Mouse (Mus musculus) thymus, adult 18-20 months (tissue): ENCODE results near the gene Fkbp1b.
"Not testable (repeated sequence)": the region's sequence is repeated elsewhere in the genome, so short reads cannot be mapped to it uniquely, and the experiment has no call there.

Experiments used
- DNase-seq, 2 experiments: peaks; one replicate each; pipeline ENCODE4 v3.0.0; 2022; ENCODE audit warnings: mixed read lengths in 2 of 2

Fkbp1b gene

GRCm38 (mm10) chr12:4841392-4841887, at the start of gene Fkbp1b:
TSS of gene Fkbp1b (minus strand) at chr12:4841591.
- DNase-seq, result peak; percentile 30 to 38

- DNase-seq, result no peak
Observed at GRCm38 (mm10) chr12:4889891-4890290, 48.5 kb upstream of the Fkbp1b start.

GRCm38 (mm10) chr12:4889251-4889650, 47.9 kb upstream of the Fkbp1b start:
- no peak for DNase-seq

GRCm38 (mm10) chr12:4888739-4889138, 47.3 kb upstream of the Fkbp1b start:
- no peak for DNase-seq

- not testable (repeated sequence) for DNase-seq
Observed at GRCm38 (mm10) chr12:4886581-4886980, 45.2 kb upstream of the Fkbp1b start.

GRCm38 (mm10) chr12:4885062-4885461, 43.7 kb upstream of the Fkbp1b start:
- DNase-seq, result no peak

GRCm38 (mm10) chr12:4882086-4882485, 40.7 kb upstream of the Fkbp1b start:
- no peak for DNase-seq

- DNase-seq, result no peak
Observed at GRCm38 (mm10) chr12:4879048-4879447, 37.7 kb upstream of the Fkbp1b start.

GRCm38 (mm10) chr12:4878296-4878783, 36.9 kb upstream of the Fkbp1b start:
- DNase-seq, result no peak

- no peak for DNase-seq
Observed at GRCm38 (mm10) chr12:4875623-4876022, 34.2 kb upstream of the Fkbp1b start.

GRCm38 (mm10) chr12:4874161-4874927, 33.0 kb upstream of the Fkbp1b start, which contains the start of gene Mfsd2b:
TSS of gene Mfsd2b (minus strand) at chr12:4874359.
- peak; percentile 54 to 66 for DNase-seq

- no peak for DNase-seq
Observed at GRCm38 (mm10) chr12:4873531-4873930, 32.1 kb upstream of the Fkbp1b start.

GRCm38 (mm10) chr12:4872983-4873477, 31.6 kb upstream of the Fkbp1b start:
- no peak for DNase-seq

- DNase-seq, result no peak
Observed at GRCm38 (mm10) chr12:4872273-4872672, 30.9 kb upstream of the Fkbp1b start.

GRCm38 (mm10) chr12:4871260-4871659, 29.9 kb upstream of the Fkbp1b start:
- DNase-seq, result no peak

GRCm38 (mm10) chr12:4868924-4869323, 27.5 kb upstream of the Fkbp1b start:
- no peak for DNase-seq

GRCm38 (mm10) chr12:4864338-4864690, 22.9 kb upstream of the Fkbp1b start:
- no peak for DNase-seq

- no peak for DNase-seq
Observed at GRCm38 (mm10) chr12:4863654-4864337, 22.4 kb upstream of the Fkbp1b start.

GRCm38 (mm10) chr12:4862672-4863071, 21.3 kb upstream of the Fkbp1b start:
- DNase-seq, result no peak

- no peak for DNase-seq
Observed at GRCm38 (mm10) chr12:4859241-4859914, 18.0 kb upstream of the Fkbp1b start.

GRCm38 (mm10) chr12:4856834-4857233, 15.4 kb upstream of the Fkbp1b start:
- DNase-seq, result no peak

- no peak for DNase-seq
Observed at GRCm38 (mm10) chr12:4856160-4856559, 14.8 kb upstream of the Fkbp1b start.

- peak in 1 of 2 experiments; percentile 24 for DNase-seq
Observed at GRCm38 (mm10) chr12:4843741-4844140, 2.4 kb upstream of the Fkbp1b start.
